Mouse (Mus musculus) spleen, adult 2 months (tissue): Measurements from ENCODE around the gene Olfr988. TPM values are rescaled to one million over a fixed set of nuclear protein-coding genes. Genes with fewer than 3 reads are reported as not detected.
"Not testable (repeated sequence)": the region's sequence is repeated elsewhere in the genome, so short reads cannot be mapped to it uniquely, and the experiment has no call there.

ENCODE experiments used
- DNase-seq, 2 experiments: peaks; one replicate each; pipeline versions ENCODE4 v3.0.0 to v3.0.0-alpha.2; 2012 to 2021; ENCODE audit warnings: low spot score in 2 of 2, low read depth in 1 of 2
- H3K27ac ChIP-seq: fragments of 200-500 bp; 2 replicates; pipeline ENCODE4 v1.5.1; 2012; ENCODE audit warnings: low read length, inconsistent platforms; ENCODE audit not compliant: insufficient read depth
- H3K27me3 ChIP-seq: fragments of 200-500 bp; 2 replicates; pipeline ENCODE4 v1.6.1; 2012; ENCODE audit warnings: mild to moderate bottlenecking, moderate library complexity, low read length, inconsistent platforms; ENCODE audit not compliant: control insufficient read depth, insufficient read depth
- H3K36me3 ChIP-seq: fragments of 200-500 bp; 2 replicates; pipeline ENCODE4 v1.6.1; 2012; ENCODE audit warnings: mild to moderate bottlenecking, low read length, inconsistent platforms; ENCODE audit not compliant: control insufficient read depth, insufficient read depth
- H3K4me1 ChIP-seq: fragments of 200-500 bp; 2 replicates; pipeline ENCODE4 v1.6.1; 2011; ENCODE audit warnings: inconsistent platforms; ENCODE audit not compliant: control insufficient read depth, insufficient read depth, insufficient read length
- H3K4me3 ChIP-seq: fragments of 200-500 bp; 2 replicates; pipeline ENCODE4 v1.5.1; 2011; ENCODE audit warnings: mild to moderate bottlenecking, inconsistent platforms; ENCODE audit not compliant: insufficient read depth, insufficient read length; ENCODE audit errors: extremely low read depth
- CTCF ChIP-seq: fragments of 200-500 bp; IDR thresholded peaks from 2 replicates; pipeline ENCODE4 v1.5.1; 2011; ENCODE audit warnings: mild to moderate bottlenecking, inconsistent platforms; ENCODE audit not compliant: insufficient read depth, insufficient read length, insufficient replicate concordance; ENCODE audit errors: extremely low read depth
- POLR2A ChIP-seq: fragments of 200-500 bp; IDR thresholded peaks from 2 replicates; pipeline ENCODE4 v1.6.1; 2011; ENCODE audit warnings: low read depth, low read length, inconsistent platforms
- WGBS: fragments of 180-500 bp; shearing (Covaris S2); methylation state at CpG from one replicate; pipeline ENCODE4 v1.1.7; 2018; 5-methylcytosine and 5-hydroxymethylcytosine counted together
- polyA plus RNA-seq: library from polyadenylated mRNA; depleted of rRNA; stranded (reverse); fragments of >200 nt; gene quantifications from 2 replicates; pipeline ENCODE4 v1.2.3, GENCODE M21; 2012; rRNA removed

Olfr988 gene
- not detected in 2 replicates for polyA plus RNA-seq

- not testable (repeated sequence) for H3K27ac ChIP-seq, DNase-seq, H3K27me3 ChIP-seq, H3K4me1 ChIP-seq, H3K36me3 ChIP-seq, H3K4me3 ChIP-seq
Observed at GRCm38 (mm10) chr2:85363127-85363526, at the start of gene Olfr988. Gene Olfr988 (minus strand): TSS chr2:85363227.

GRCm38 (mm10) chr2:85409369-85409768 is 46.3 kb upstream of the Olfr988 start, which contains the start of gene Olfr992:
Gene Olfr992 (minus strand): TSS chr2:85409469.
- DNase-seq: no peak
- H3K27me3 ChIP-seq: no peaks in the 10 kb centered on the region
- no peaks in the 10 kb centered on the region for H3K4me1 ChIP-seq
- no peak within 1 kb of the TSS for H3K27ac ChIP-seq
- TF ChIP-seq CTCF (no peak), POLR2A (no peak)
- no peak within 1 kb of the TSS for H3K4me3 ChIP-seq
- no peaks in the 10 kb centered on the region for H3K36me3 ChIP-seq
- 56% methylated on average over 2 of the region's 2 CpGs for WGBS

- Histone ChIP-seq H3K36me3 (no peaks in the 10 kb centered on the region), H3K27me3 (no peaks in the 10 kb centered on the region), H3K27ac (no peak overlapping the region), H3K4me1 (no peaks in the 10 kb centered on the region), H3K4me3 (no peak overlapping the region)
- WGBS: 54% methylated on average over 7 of the region's 7 CpGs
- DNase-seq: no peak
- TF ChIP-seq POLR2A (no peak), CTCF (no peak)
Observed at GRCm38 (mm10) chr2:85339972-85340371, 23.1 kb downstream of the Olfr988 start.

GRCm38 (mm10) chr2:85339215-85339614 is 23.8 kb downstream of the Olfr988 start, which contains the start of gene Olfr987:
Gene Olfr987 (minus strand): TSS chr2:85339315.
- H3K27ac ChIP-seq, H3K4me3 ChIP-seq: not testable (repeated sequence)

GRCm38 (mm10) chr2:85319106-85319505 is 43.9 kb downstream of the Olfr988 start:
- Histone ChIP-seq H3K27me3 (no peaks in the 10 kb centered on the region), H3K4me3 (no peak overlapping the region), H3K4me1 (no peaks in the 10 kb centered on the region), H3K36me3 (no peaks in the 10 kb centered on the region), H3K27ac (no peak overlapping the region)
- no peak for TF ChIP-seq POLR2A
- DNase-seq: no peak
- WGBS: 88% methylated on average over 1 of the region's 1 CpGs

More at GRCm38 (mm10) chr2:85339215-85339614, 23.8 kb downstream of the Olfr988 start, which contains the start of gene Olfr987:
- not testable (repeated sequence) for H3K36me3 ChIP-seq, H3K4me1 ChIP-seq, H3K27me3 ChIP-seq, DNase-seq

Other genes with a start within 250 kb of the Olfr988 start
- gene Aplnr, start 227.0 kb downstream of the Olfr988 start, polyA plus RNA-seq: 2.5 and 2.9 TPM in 2 replicates
- gene Lrrc55, start 166.0 kb downstream of the Olfr988 start, polyA plus RNA-seq: 0.19 and 0.38 TPM in 2 replicates
- gene Olfr987, start 23.9 kb downstream of the Olfr988 start, polyA plus RNA-seq: not detected in 2 replicates
- not detected in 2 replicates for gene Olfr992, start 46.2 kb upstream of the Olfr988 start, polyA plus RNA-seq
- not detected in 2 replicates for gene Olfr993, start 51.6 kb upstream of the Olfr988 start, polyA plus RNA-seq
- not detected in 2 replicates for gene Olfr994, start 73.2 kb upstream of the Olfr988 start, polyA plus RNA-seq
- not detected in 2 replicates for gene Olfr995, start 80.4 kb upstream of the Olfr988 start, polyA plus RNA-seq
- gene 4833423E24Rik, start 155.8 kb upstream of the Olfr988 start, polyA plus RNA-seq: not detected in 2 replicates
- not detected in 2 replicates for gene Olfr996, start 216.0 kb upstream of the Olfr988 start, polyA plus RNA-seq
- gene Olfr998, start 225.7 kb upstream of the Olfr988 start, polyA plus RNA-seq: not detected in 2 replicates
- not detected in 2 replicates for gene Olfr1000, start 248.7 kb upstream of the Olfr988 start, polyA plus RNA-seq